Comparison of ENCODE assay signal across 9 mouse cellular contexts in genomic region chr6:117427351-117428142, GRCm38 (mm10).
DNase-seq lines count a peak whose midpoint lies in the region; ATAC-seq and TF ChIP-seq lines count a peak whose summit lies in the region.
"Had no signal": no experiment of that assay in that cellular context is flagged by ENCODE, and none has a peak within 500 bp of the region (broad histone marks: within the 10 kb centered on the region; RNA-seq: fewer than 3 reads in every experiment).

No protein-coding gene starts in this region.

- peaks cover 3% of the 10 kb centered on the region; the same call in 1 of the 2 replicates for H3K27me3 ChIP-seq in heart, embryonic 11.5 days (ENCODE audit: control insufficient read depth, insufficient read depth, low read length)
- H3K27me3 ChIP-seq in lung, postnatal 0 days (replicated peaks; ENCODE audit: insufficient read depth, low read length) = no peaks in the 10 kb centered on the region
- H3K27me3 ChIP-seq in cerebellum, adult 2 months (ENCODE audit: control insufficient read depth, insufficient read depth, low read length) = no peaks in the 10 kb centered on the region
- H3K27me3 ChIP-seq in kidney, adult 2 months (replicated peaks; ENCODE audit: control insufficient read depth, insufficient read depth, low read length) = no peaks in the 10 kb centered on the region

- peaks cover 11% of the 10 kb centered on the region for H3K4me1 ChIP-seq in heart, embryonic 11.5 days (ENCODE audit: control insufficient read depth, insufficient read depth, low read length)
- no peaks in the 10 kb centered on the region for H3K4me1 ChIP-seq in lung, postnatal 0 days (ENCODE audit: insufficient read depth, low read depth, low read length)
- no peaks in the 10 kb centered on the region for H3K4me1 ChIP-seq in cerebellum, adult 2 months (ENCODE audit: control insufficient read depth, insufficient read depth, low read length)
- no peaks in the 10 kb centered on the region for H3K4me1 ChIP-seq in kidney, adult 2 months (ENCODE audit: control insufficient read depth, insufficient read depth, low read length)

- H3K4me2 ChIP-seq in heart, embryonic 11.5 days = no peak overlapping the region
- no peak overlapping the region; the same call in 1 of the 2 replicates for H3K4me2 ChIP-seq in lung, postnatal 0 days (replicated peaks; ENCODE audit: low read depth, low read length)

- H3K27ac ChIP-seq in heart, embryonic 11.5 days (ENCODE audit: low read depth, low read length) = no peak overlapping the region
- no peak overlapping the region for H3K27ac ChIP-seq in lung, postnatal 0 days (ENCODE audit: low read length)
- H3K27ac ChIP-seq in cerebellum, adult 2 months (ENCODE audit: insufficient read depth, low read length) = no peak overlapping the region
- no peak overlapping the region for H3K27ac ChIP-seq in kidney, adult 2 months (ENCODE audit: insufficient read depth, low read depth, low read length)

- no peaks in the 10 kb centered on the region for H3K9me3 ChIP-seq in heart, embryonic 11.5 days (replicated peaks; ENCODE audit: control insufficient read depth, low read length)
- no peaks in the 10 kb centered on the region for H3K9me3 ChIP-seq in lung, postnatal 0 days (ENCODE audit: low read length)

- no peaks in the 10 kb centered on the region for H3K36me3 ChIP-seq in heart, embryonic 11.5 days (ENCODE audit: control insufficient read depth, insufficient read depth, low read length)
- no peaks in the 10 kb centered on the region for H3K36me3 ChIP-seq in lung, postnatal 0 days (ENCODE audit: insufficient read depth, low read length)
- no peaks in the 10 kb centered on the region for H3K36me3 ChIP-seq in kidney, adult 2 months (ENCODE audit: control insufficient read depth, insufficient read depth, low read length)

- 0 out of 2 replicates have a peak, but pooled peaks have one; percentile 33 for ATAC-seq in heart, embryonic 11.5 days (replicated peaks; ENCODE audit: insufficient number of reproducible peaks, low FRiP score, low TSS enrichment)
- ATAC-seq in lung, postnatal 0 days = peak; percentile 55

- TF ChIP-seq POLR2A in cerebellum, adult 2 months (IDR thresholded peaks at IDR 0.05; ENCODE audit: borderline replicate concordance, insufficient read depth, low read length) = no peak
- TF ChIP-seq POLR2A in kidney, adult 2 months (IDR thresholded peaks at IDR 0.05; ENCODE audit: low read depth, low read length) = no peak

- H3K4me3 ChIP-seq in heart, embryonic 11.5 days (ENCODE audit: low read depth, low read length) = no peak overlapping the region
- H3K4me3 ChIP-seq in lung, postnatal 0 days (ENCODE audit: low read depth, low read length) = no peak overlapping the region
- H3K4me3 ChIP-seq in cerebellum, adult 2 months (replicated peaks; ENCODE audit: insufficient read depth, low read depth, low read length) = no peak overlapping the region
- H3K4me3 ChIP-seq in kidney, adult 2 months (ENCODE audit: insufficient read depth, low read depth, low read length) = no peak overlapping the region

- 37% methylated on average over 12 of the region's 12 CpGs for WGBS in heart, embryonic 11.5 days (ENCODE audit: insufficient replicate concordance)
- WGBS in lung, postnatal 0 days = 14% methylated on average over 12 of the region's 12 CpGs
- 52% methylated on average over 12 of the region's 12 CpGs for WGBS in cerebellum, adult 2 months
- 30% methylated on average over 12 of the region's 12 CpGs for WGBS in kidney, adult 2 months

- no peak overlapping the region for H3K9ac ChIP-seq in heart, embryonic 11.5 days (ENCODE audit: low read depth, low read length)
- no peak overlapping the region for H3K9ac ChIP-seq in lung, postnatal 0 days (replicated peaks; ENCODE audit: low read depth)

- no peak for TF ChIP-seq CTCF in lung, postnatal 0 days (IDR thresholded peaks at IDR 0.05)
- TF ChIP-seq CTCF in cerebellum, adult 2 months (IDR thresholded peaks at IDR 0.05; ENCODE audit: borderline replicate concordance, insufficient read depth, low read depth, low read length) = no peak
- TF ChIP-seq CTCF in kidney, adult 2 months (conservative IDR thresholded peaks at IDR 0.05; ENCODE audit: insufficient read depth, insufficient read length, low read depth, low read length) = no peak

- no peak for TF ChIP-seq EP300 in lung, postnatal 0 days (IDR thresholded peaks at IDR 0.05)

- peak; percentile 29 for DNase-seq in A20 (ENCODE audit: low read depth, low spot score)
- DNase-seq in NIH3T3 (ENCODE audit: low read depth) = peak; percentile 37
- peak; percentile 43 for DNase-seq in lung, postnatal 0 days (ENCODE audit: low spot score)
- DNase-seq in cerebellum, adult 2 months = no peak
- DNase-seq in urinary bladder, postnatal 25 days (ENCODE audit: low spot score) = no peak
- no peak for DNase-seq in kidney, adult 2 months
- DNase-seq: liver; right cerebral cortex, postnatal 14 days had no signal

Comparison
In these comparisons a context has a peak if more than half of its experiments do, and no peak if none do; other contexts are left out.
1. DNase-seq: peak in A20 (single experiment), NIH3T3 (single experiment) and lung, postnatal 0 days (single experiment); none in cerebellum, adult 2 months (0 of 2), urinary bladder, postnatal 25 days (single experiment) and kidney, adult 2 months (single experiment).